Mouse (Mus musculus): ENCODE measurements around the gene Cst7.

GRCm38 (mm10) chr2:150578603-150579002 is 8.4 kb downstream of the Cst7 start:
- no peak for TF ChIP-seq POLR2A (IDR thresholded peaks at IDR 0.05; ENCODE audit: low read depth, low read length)
- TF ChIP-seq CTCF (IDR thresholded peaks at IDR 0.05; ENCODE audit: extremely low read depth, insufficient read depth, insufficient read length, insufficient replicate concordance) = no peak

Data from spleen, adult 2 months (tissue).